Mouse (Mus musculus): ENCODE data around the gene Gm49384.

DNA sequence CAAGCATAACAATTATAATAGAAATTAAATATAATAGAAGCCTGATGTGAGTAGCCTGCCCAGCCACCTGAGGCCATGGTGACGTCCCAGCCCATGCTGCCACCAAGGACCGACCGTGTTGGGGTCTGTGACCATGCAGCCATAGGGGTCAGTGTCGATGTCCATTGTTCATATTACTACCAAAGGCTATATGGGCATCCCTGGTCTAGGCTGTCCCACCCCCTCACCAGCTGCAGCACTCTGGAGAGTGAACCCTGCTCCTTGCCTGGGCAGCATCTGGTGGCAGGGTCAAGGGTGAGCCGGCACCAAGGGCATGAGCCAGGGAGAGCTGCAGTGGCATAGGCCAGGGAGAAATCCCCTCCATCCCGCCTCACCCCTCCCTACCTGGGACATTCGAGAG lies 64.2 kb downstream of the Gm49384 start:
- TF ChIP-seq EP300 (optimal IDR thresholded peaks at IDR 0.05) (no peak), CTCF (IDR thresholded peaks at IDR 0.05; ENCODE audit: low read depth) (no peak)

Measured in stomach, postnatal 0 days (tissue).